Mouse (Mus musculus) kidney, adult 2 months (tissue): ENCODE data around the gene Gab1. TPM values are rescaled to one million over a fixed set of nuclear protein-coding genes. Genes with fewer than 3 reads are reported as not detected.

Experiments
- DNase-seq: peaks from one replicate; pipeline ENCODE4 v3.0.0; 2021
- H3K27ac ChIP-seq: fragments of 200-500 bp; 2 replicates; pipeline ENCODE4 v1.5.1; 2012; ENCODE audit warnings: low read depth, low read length, control low read depth, inconsistent platforms; ENCODE audit not compliant: insufficient read depth
- H3K27me3 ChIP-seq: fragments of 200-500 bp; replicated peaks from 2 replicates; pipeline ENCODE4 v1.6.1; 2012; ENCODE audit warnings: mild to moderate bottlenecking, moderate library complexity, low read length, inconsistent platforms; ENCODE audit not compliant: control insufficient read depth, insufficient read depth
- H3K36me3 ChIP-seq: fragments of 200-500 bp; 2 replicates; pipeline ENCODE4 v1.6.1; 2012; ENCODE audit warnings: mild to moderate bottlenecking, moderate library complexity, low read length, inconsistent platforms; ENCODE audit not compliant: control insufficient read depth, insufficient read depth
- H3K4me1 ChIP-seq: fragments of 200-500 bp; 2 replicates; pipeline ENCODE4 v1.6.1; 2011; ENCODE audit warnings: low read length; ENCODE audit not compliant: control insufficient read depth, insufficient read depth
- H3K4me3 ChIP-seq: fragments of 200-500 bp; 2 replicates; pipeline ENCODE4 v1.5.1; 2011; ENCODE audit warnings: mild to moderate bottlenecking, low read depth, low read length, control low read depth; ENCODE audit not compliant: insufficient read depth
- CTCF ChIP-seq: fragments of 200-500 bp; conservative IDR thresholded peaks from 2 replicates; pipeline ENCODE4 v1.5.1; 2011; ENCODE audit warnings: low read depth, mild to moderate bottlenecking, control low read depth, low read length, moderate library complexity, mixed read lengths; ENCODE audit not compliant: insufficient read depth, insufficient read length
- POLR2A ChIP-seq: fragments of 200-500 bp; IDR thresholded peaks from one replicate; pipeline ENCODE4 v1.6.1; 2011; ENCODE audit warnings: low read depth, low read length, control low read depth
- whole genome bisulfite sequencing: fragments of 180-500 bp; shearing (Covaris S2); methylation state at CpG from one replicate; pipeline ENCODE4 v1.1.7; 2018; 5-methylcytosine and 5-hydroxymethylcytosine counted together
- polyA plus RNA-seq: library from polyadenylated mRNA; depleted of rRNA; stranded (reverse); fragments of >200 nt; gene quantifications from 2 replicates; pipeline ENCODE4 v1.2.3, GENCODE M21; 2012

The Gab1 gene
- polyA plus RNA-seq, 1 experiment, result 24.6 TPM

GRCm38 (mm10) chr8:80913016-80913748 is 32.9 kb upstream of the Gab1 start:
- DNase-seq, result peak; percentile 76
- Histone ChIP-seq H3K36me3 (no peaks in the 10 kb centered on the region), H3K4me1 (no peaks in the 10 kb centered on the region), H3K4me3 (no peak overlapping the region), H3K27me3 (no peaks in the 10 kb centered on the region), H3K27ac (0 out of 2 replicates have a peak overlapping the region, but pooled peaks have one; percentile 6)
- TF ChIP-seq CTCF (no peak), POLR2A (no peak)
- WGBS, result 100% methylated on average over 1 of the region's 1 CpGs

- H3K4me1 ChIP-seq, result no peaks in the 10 kb centered on the region
- no peak for DNase-seq
- WGBS, result 88% methylated on average over 5 of the region's 5 CpGs
- H3K4me3 ChIP-seq, result no peak overlapping the region
- H3K27me3 ChIP-seq, result no peaks in the 10 kb centered on the region
- H3K36me3 ChIP-seq, result no peaks in the 10 kb centered on the region
- H3K27ac ChIP-seq, result no peak overlapping the region
- TF ChIP-seq CTCF (no peak), POLR2A (no peak)
Observed at GRCm38 (mm10) chr8:80911400-80911799, 31.1 kb upstream of the Gab1 start.

GRCm38 (mm10) chr8:80908262-80908907 is 28.1 kb upstream of the Gab1 start:
- DNase-seq, result peak; percentile 70
- H3K27ac ChIP-seq, result peak overlapping the region; percentile 59; the same call in 1 of the 2 replicates

GRCm38 (mm10) chr8:80902354-80902753 is 22.0 kb upstream of the Gab1 start:
- Histone ChIP-seq H3K4me1 (no peaks in the 10 kb centered on the region), H3K27me3 (no peaks in the 10 kb centered on the region), H3K4me3 (no peak overlapping the region), H3K36me3 (no peaks in the 10 kb centered on the region), H3K27ac (no peak overlapping the region)
- no peak for TF ChIP-seq POLR2A
- TF ChIP-seq CTCF, result no peak
- 82% methylated on average over 9 of the region's 9 CpGs for WGBS
- DNase-seq, result no peak

More at GRCm38 (mm10) chr8:80908262-80908907, 28.1 kb upstream of the Gab1 start:
- TF ChIP-seq POLR2A, result no peak
- no peak for TF ChIP-seq CTCF
- H3K4me3 ChIP-seq, result no peak overlapping the region
- no peaks in the 10 kb centered on the region for H3K27me3 ChIP-seq
- H3K4me1 ChIP-seq, result no peaks in the 10 kb centered on the region
- H3K36me3 ChIP-seq, result no peaks in the 10 kb centered on the region
- 52% methylated on average over 6 of the region's 6 CpGs for WGBS

- Histone ChIP-seq H3K27ac (no peak overlapping the region), H3K36me3 (no peaks in the 10 kb centered on the region), H3K4me3 (no peak overlapping the region), H3K27me3 (no peaks in the 10 kb centered on the region), H3K4me1 (no peaks in the 10 kb centered on the region)
- no peak for DNase-seq
- TF ChIP-seq POLR2A (no peak), CTCF (no peak)
Observed at GRCm38 (mm10) chr8:80899364-80899763, 19.0 kb upstream of the Gab1 start.

- 71% methylated on average over 5 of the region's 5 CpGs for WGBS
- H3K4me1 ChIP-seq, result no peaks in the 10 kb centered on the region
- no peak for DNase-seq
- H3K36me3 ChIP-seq, result no peaks in the 10 kb centered on the region
- H3K27ac ChIP-seq, result no peak overlapping the region
- no peak overlapping the region for H3K4me3 ChIP-seq
- no peak for TF ChIP-seq CTCF
- no peak for TF ChIP-seq POLR2A
- H3K27me3 ChIP-seq, result no peaks in the 10 kb centered on the region
Observed at GRCm38 (mm10) chr8:80896026-80896425, 15.7 kb upstream of the Gab1 start.

GRCm38 (mm10) chr8:80895397-80895796 is 15.1 kb upstream of the Gab1 start:
- WGBS, result 10% methylated on average over 6 of the region's 6 CpGs
- Histone ChIP-seq H3K36me3 (no peaks in the 10 kb centered on the region), H3K4me1 (no peaks in the 10 kb centered on the region), H3K27ac (no peak overlapping the region), H3K27me3 (no peaks in the 10 kb centered on the region), H3K4me3 (no peak overlapping the region)
- peak; percentile 54 for DNase-seq
- TF ChIP-seq CTCF (no peak), POLR2A (no peak)
